Mouse (Mus musculus) Patski (cell line): ENCODE data around the gene Tvp23b. TPM values are rescaled to one million over a fixed set of nuclear protein-coding genes. Genes with fewer than 3 reads are reported as not detected.

Source experiments
- ATAC-seq: fragments of 100-300 bp; one replicate; pipeline ENCODE4 v1.8.0; 2021
- CTCF ChIA-PET: fragments of 350-600 bp; sonication (Branson Sonifier 250); formaldehyde crosslinking; loops from one replicate; lab custom pipeline; 2022; ENCODE audit warnings: inconsistent platforms; lab: Charles Lee
- POLR2A ChIA-PET: fragments of 350-600 bp; sonication (Branson Sonifier 250); formaldehyde crosslinking; loops from one replicate; lab custom pipeline; 2022; ENCODE audit warnings: antibody characterized with exemption, inconsistent platforms; lab: Charles Lee
- DNase-seq: peaks from one replicate; pipeline ENCODE4 v3.0.0-alpha.2; 2011; ENCODE audit warnings: low read depth, low spot score
- H3K27me3 ChIP-seq: fragments of 371-371 bp; one replicate; pipeline ENCODE4 v1.5.1; 2021
- CTCF ChIP-seq: fragments of 100-300 bp; IDR thresholded peaks from one replicate; pipeline ENCODE4 v1.5.1; 2021
- in situ Hi-C: fragments of 300-500 bp; cut with MboI; formaldehyde crosslinking; loops from 3 replicates; pipeline ENCODE4 v1.11.1; 2018; ENCODE audit warnings: low pct_unique_long_range_greater_than_20kb, mixed read lengths
- polyA plus RNA-seq: library from polyadenylated mRNA; unstranded; gene quantifications from one replicate; pipeline ENCODE4 v1.2.3, GENCODE M21; 2021

Tvp23b gene
- 52.8 TPM for polyA plus RNA-seq

- no peak for TF ChIP-seq CTCF
- H3K27me3 ChIP-seq: no peaks in the 10 kb centered on the region
- ChIA-PET CTCF (interaction anchor here (1.3 kb wide), 1 partner anchor 135 kb away, joined by 3 read pairs; no protein-coding TSS in a partner anchor), POLR2A (interaction anchor here (0.6 kb wide), 2 partner anchors 67 to 333 kb away, joined by 4 to 6 read pairs; no protein-coding TSS in a partner anchor)
- ATAC-seq (peak; percentile 97), DNase-seq (peak; percentile 64)
- in situ Hi-C loops: no loop called here
Measured at GRCm38 (mm10) chr11:62879220-62880048, at the start of gene Tvp23b. Gene Tvp23b, plus strand, starts transcription at chr11:62879455.

- DNase-seq (no peak), ATAC-seq (no peak)
- no peak for TF ChIP-seq CTCF
- CTCF ChIA-PET: interaction anchor here (1.4 kb wide), 1 partner anchor 74 kb away, joined by 4 read pairs; no protein-coding TSS in a partner anchor
- H3K27me3 ChIP-seq: no peaks in the 10 kb centered on the region
- in situ Hi-C loops: no loop called here
- POLR2A ChIA-PET: interaction anchor here (0.9 kb wide), 1 partner anchor 11 kb away, joined by 3 read pairs; the partner anchor contains the start of gene Trim16
Measured at GRCm38 (mm10) chr11:62830387-62830786, 48.9 kb upstream of the Tvp23b start.

- in situ Hi-C loops: no loop called here
Measured at GRCm38 (mm10) chr11:62831906-62832305, 47.3 kb upstream of the Tvp23b start.

GRCm38 (mm10) chr11:62844562-62844961 is 34.7 kb upstream of the Tvp23b start:
- in situ Hi-C loops: no loop called here

More at GRCm38 (mm10) chr11:62831906-62832305, 47.3 kb upstream of the Tvp23b start:
- TF ChIP-seq CTCF: no peak
- H3K27me3 ChIP-seq: no peaks in the 10 kb centered on the region
- DNase-seq: no peak
- no peak for ATAC-seq
- ChIA-PET CTCF (no interaction called here), POLR2A (no interaction called here)

GRCm38 (mm10) chr11:62845730-62846129 is 33.5 kb upstream of the Tvp23b start:
- no peaks in the 10 kb centered on the region for H3K27me3 ChIP-seq
- in situ Hi-C loops: no loop called here
- CTCF ChIA-PET: interaction anchor here (1.1 to 1.4 kb wide), 3 partner anchors 12 to 88 kb away, joined by 3 to 4 read pairs (median 4); no protein-coding TSS in a partner anchor
- no peak for TF ChIP-seq CTCF
- no peak for ATAC-seq
- no peak for DNase-seq
- POLR2A ChIA-PET: no interaction called here

More at GRCm38 (mm10) chr11:62844562-62844961, 34.7 kb upstream of the Tvp23b start:
- ATAC-seq (no peak), DNase-seq (no peak)
- TF ChIP-seq CTCF: no peak
- CTCF ChIA-PET: no interaction called here
- H3K27me3 ChIP-seq: no peaks in the 10 kb centered on the region
- POLR2A ChIA-PET: no interaction called here

- TF ChIP-seq CTCF: no peak
- CTCF ChIA-PET: interaction anchor here (1.1 to 1.4 kb wide), 2 partner anchors 87 to 89 kb away, joined by 3 to 4 read pairs; no protein-coding TSS in a partner anchor
- H3K27me3 ChIP-seq: no peaks in the 10 kb centered on the region
- in situ Hi-C loops: no loop called here
- ATAC-seq: no peak
- POLR2A ChIA-PET: no interaction called here
- DNase-seq: no peak
Measured at GRCm38 (mm10) chr11:62846961-62847654, 32.1 kb upstream of the Tvp23b start, which contains the start of gene Fbxw10. Gene Fbxw10, plus strand, starts transcription at chr11:62847069.

- H3K27me3 ChIP-seq: no peaks in the 10 kb centered on the region
- CTCF ChIA-PET: interaction anchor here (1.1 to 4.5 kb wide), 4 partner anchors 27 to 103 kb away, joined by 3 to 19 read pairs (median 6); partner anchors contain the start of gene Trim16
- POLR2A ChIA-PET: no interaction called here
- in situ Hi-C loops: no loop called here
- no peak for DNase-seq
- no peak for TF ChIP-seq CTCF
- ATAC-seq: no peak
Measured at GRCm38 (mm10) chr11:62847655-62848191, 31.5 kb upstream of the Tvp23b start.

GRCm38 (mm10) chr11:62848301-62848700 is 31.0 kb upstream of the Tvp23b start:
- CTCF ChIA-PET: interaction anchor here (1.1 to 4.5 kb wide), 4 partner anchors 28 to 104 kb away, joined by 3 to 19 read pairs (median 6); partner anchors contain the start of gene Trim16
- POLR2A ChIA-PET: no interaction called here
- no peaks in the 10 kb centered on the region for H3K27me3 ChIP-seq
- no peak for ATAC-seq
- no peak for TF ChIP-seq CTCF
- no peak for DNase-seq
- in situ Hi-C loops: no loop called here

GRCm38 (mm10) chr11:62851199-62851598 is 28.1 kb upstream of the Tvp23b start:
- no peak for ATAC-seq
- ChIA-PET CTCF (interaction anchor here (0.7 to 4.5 kb wide), 9 partner anchors 9 to 105 kb away, joined by 3 to 19 read pairs (median 3); no protein-coding TSS in a partner anchor), POLR2A (interaction anchor here (1.5 kb wide), 1 partner anchor 93 kb away, joined by 3 read pairs; no protein-coding TSS in a partner anchor)
- in situ Hi-C loops: loop anchor here (5.0 kb wide), 1 partner anchor 94 kb away; no protein-coding TSS in a partner anchor
- no peak for DNase-seq
- H3K27me3 ChIP-seq: no peaks in the 10 kb centered on the region
- peak; percentile 80 for TF ChIP-seq CTCF
